Mouse (Mus musculus): ENCODE measurements around the gene Mnx1.
"Not testable (repeated sequence)": the region's sequence is repeated elsewhere in the genome, so short reads cannot be mapped to it uniquely, and the experiment has no call there.

DNA sequence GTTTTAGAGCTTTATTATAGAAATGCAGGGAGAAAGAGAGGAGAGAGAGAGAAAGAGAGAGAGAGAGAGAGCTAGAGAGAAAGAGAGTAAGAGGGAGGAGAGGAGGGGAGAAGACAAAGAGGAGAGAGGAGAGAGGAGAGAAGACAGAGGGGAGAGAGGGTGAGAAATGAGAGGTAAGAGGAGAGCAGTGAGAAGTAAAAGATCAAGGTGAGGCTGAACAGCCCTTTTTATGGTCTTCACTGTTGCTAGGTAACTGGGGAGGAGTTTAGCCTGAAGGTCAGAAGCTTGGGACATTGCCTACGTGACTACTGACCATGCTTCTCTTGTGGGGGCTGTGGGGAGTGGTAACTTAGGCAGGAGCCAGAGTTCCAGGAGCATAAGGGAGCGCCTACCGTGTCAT is 54.9 kb downstream of the Mnx1 start:
- TF ChIP-seq POLR2A (IDR thresholded peaks at IDR 0.05; ENCODE audit: borderline replicate concordance, control insufficient read depth, low read depth, low read length); CTCF (IDR thresholded peaks at IDR 0.05; ENCODE audit: control insufficient read depth, insufficient read depth, low read length): not testable (repeated sequence)
